Mouse (Mus musculus) heart, adult 11 months (tissue): Measurements from ENCODE around the gene Lrrn1.

Source experiments
- DNase-seq: peaks from one replicate; pipeline ENCODE4 v3.0.0; 2022

The Lrrn1 gene

DNA sequence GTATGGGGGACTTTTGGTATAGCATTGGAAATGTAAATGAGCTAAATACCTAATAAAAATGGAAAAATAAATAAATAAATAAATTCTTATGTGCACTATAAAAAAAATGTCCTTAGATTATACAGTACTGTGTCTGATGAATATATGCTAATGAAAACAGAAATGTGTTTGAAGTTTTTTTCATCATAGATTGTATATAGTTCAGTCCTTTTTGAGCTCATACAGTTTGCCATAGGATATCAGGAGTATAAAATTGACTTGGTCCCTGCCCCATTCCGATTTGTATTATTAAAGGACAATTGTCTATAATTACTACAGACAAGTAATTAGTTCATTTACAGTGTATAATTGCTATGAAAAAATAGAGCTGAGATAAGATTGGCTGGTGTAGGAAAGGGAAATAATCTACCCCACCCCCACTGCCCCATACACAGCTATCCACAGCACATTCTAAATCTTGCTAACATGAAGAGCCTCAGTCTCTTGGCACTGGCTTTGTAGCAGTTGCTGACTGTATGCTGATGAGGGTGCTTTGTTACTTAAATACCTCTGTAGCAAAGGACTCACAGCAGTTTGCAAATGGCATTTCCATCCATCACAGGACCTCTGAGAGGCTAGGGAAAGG is 54.3 kb downstream of the Lrrn1 start:
- no peak for DNase-seq

DNA sequence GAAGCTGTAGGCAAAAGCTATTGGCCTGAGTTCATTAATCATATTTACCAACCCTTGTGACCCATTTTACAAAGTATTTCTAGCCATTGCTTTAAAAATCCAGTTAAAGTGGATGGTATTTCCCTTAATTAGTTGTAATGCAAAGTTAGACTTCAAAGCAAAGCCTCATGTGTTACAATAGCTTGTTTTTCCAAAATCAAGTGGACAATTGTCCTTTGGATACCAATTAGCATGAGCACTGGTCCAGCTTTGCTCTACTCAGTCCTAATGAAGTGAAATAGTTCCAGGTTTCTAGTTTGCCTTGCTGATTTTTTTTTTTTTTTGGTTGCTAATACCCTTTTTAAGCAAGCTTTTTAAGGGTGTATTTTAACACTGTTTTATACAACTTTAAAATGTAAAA is 75.6 kb downstream of the Lrrn1 start:
- no peak for DNase-seq

- DNase-seq = no peak
These were observed 84.7 kb downstream of the Lrrn1 start for GRCm38 (mm10) chr6:107614288-107614687.
